Mouse (Mus musculus) heart, embryonic 15.5 days (tissue): ENCODE measurements at regions not wholly inside any gene's neighbourhood (a gene's known extent, or its start where the extent isn't known, plus 50 kb on each side); places are given as distances from the start of the nearest gene placed in this dataset.

Experiments used
- ATAC-seq: fragments of 200-750 bp; cut with Nextera tagmentation; replicated peaks from 2 replicates; pipeline ENCODE4 v1.8.0; 2017; ENCODE audit warnings: low read depth, moderate TSS enrichment; ENCODE audit not compliant: insufficient number of reproducible peaks, insufficient read depth, low FRiP score
- H3K27ac ChIP-seq: fragments of 300-500 bp; sonication (generic); 2 replicates; pipeline ENCODE4 v1.5.1; 2015; ENCODE audit warnings: mild to moderate bottlenecking, inconsistent platforms
- H3K27me3 ChIP-seq: fragments of 300-500 bp; sonication (generic); 2 replicates; pipeline ENCODE4 v1.6.1; 2015; ENCODE audit warnings: inconsistent platforms
- H3K36me3 ChIP-seq: fragments of 300-500 bp; sonication (generic); 2 replicates; pipeline ENCODE4 v1.6.1; 2015; ENCODE audit warnings: mild to moderate bottlenecking, inconsistent platforms
- H3K4me1 ChIP-seq: fragments of 300-500 bp; sonication (generic); replicated peaks from 2 replicates; pipeline ENCODE4 v1.6.1; 2015; ENCODE audit warnings: inconsistent platforms
- H3K4me2 ChIP-seq: fragments of 300-500 bp; sonication (generic); 2 replicates; pipeline ENCODE4 v1.6.1; 2015; ENCODE audit warnings: inconsistent platforms, mild to moderate bottlenecking, moderate library complexity
- H3K4me3 ChIP-seq: fragments of 300-500 bp; sonication (generic); 2 replicates; pipeline ENCODE4 v1.5.1; 2015; ENCODE audit warnings: mild to moderate bottlenecking, inconsistent platforms
- H3K9ac ChIP-seq: fragments of 300-500 bp; sonication (generic); 2 replicates; pipeline ENCODE4 v1.6.1; 2015; ENCODE audit warnings: mild to moderate bottlenecking, inconsistent platforms
- H3K9me3 ChIP-seq: fragments of 300-500 bp; sonication (generic); replicated peaks from 2 replicates; pipeline ENCODE4 v1.6.1; 2016; ENCODE audit warnings: inconsistent platforms
- WGBS: fragments of 180-500 bp; shearing (Covaris S2); methylation state at CpG from one replicate; pipeline ENCODE4 v1.1.7; 2015; ENCODE audit warnings: mixed read lengths; 5-methylcytosine and 5-hydroxymethylcytosine counted together

GRCm38 (mm10) chr10:9231751-9232150, 345.9 kb upstream of the Sash1 start:
- Histone ChIP-seq H3K36me3 (no peaks in the 10 kb centered on the region), H3K27me3 (no peaks in the 10 kb centered on the region), H3K9me3 (no peaks in the 10 kb centered on the region), H3K4me3 (no peak overlapping the region), H3K9ac (no peak overlapping the region), H3K4me1 (no peaks in the 10 kb centered on the region), H3K27ac (no peak overlapping the region), H3K4me2 (no peak overlapping the region)
- no peak for ATAC-seq
- WGBS: 84% methylated on average over 3 of the region's 3 CpGs

- Histone ChIP-seq H3K4me3 (no peak overlapping the region), H3K4me2 (no peak overlapping the region), H3K27ac (no peak overlapping the region), H3K9ac (no peak overlapping the region), H3K4me1 (no peaks in the 10 kb centered on the region), H3K9me3 (no peaks in the 10 kb centered on the region), H3K36me3 (no peaks in the 10 kb centered on the region), H3K27me3 (no peaks in the 10 kb centered on the region)
- no peak for ATAC-seq
- 91% methylated on average over 11 of the region's 11 CpGs for WGBS
These were observed 343.2 kb upstream of the Sash1 start for GRCm38 (mm10) chr10:9229116-9229515.

GRCm38 (mm10) chr10:9227361-9227760, 341.5 kb upstream of the Sash1 start:
- Histone ChIP-seq H3K9ac (no peak overlapping the region), H3K4me3 (no peak overlapping the region), H3K4me1 (no peaks in the 10 kb centered on the region), H3K36me3 (no peaks in the 10 kb centered on the region), H3K27ac (no peak overlapping the region), H3K27me3 (no peaks in the 10 kb centered on the region), H3K9me3 (no peaks in the 10 kb centered on the region), H3K4me2 (no peak overlapping the region)
- 11% methylated on average over 1 of the region's 1 CpGs for WGBS
- ATAC-seq: no peak

GRCm38 (mm10) chr10:9210646-9211045, 324.8 kb upstream of the Sash1 start:
- Histone ChIP-seq H3K4me3 (no peak overlapping the region), H3K36me3 (no peaks in the 10 kb centered on the region), H3K27ac (peak overlapping the region; percentile 65), H3K9ac (no peak overlapping the region), H3K4me2 (no peak overlapping the region), H3K4me1 (0 out of 2 replicates have a peak, but pooled peaks cover 3% of the 10 kb centered on the region), H3K9me3 (no peaks in the 10 kb centered on the region), H3K27me3 (no peaks in the 10 kb centered on the region)
- WGBS: 13% methylated on average over 2 of the region's 2 CpGs
- no peak; the same call in 1 of the 2 replicates for ATAC-seq

- Histone ChIP-seq H3K4me2 (no peak overlapping the region), H3K9ac (no peak overlapping the region), H3K9me3 (no peaks in the 10 kb centered on the region), H3K36me3 (no peaks in the 10 kb centered on the region), H3K4me1 (0 out of 2 replicates have a peak, but pooled peaks cover 3% of the 10 kb centered on the region), H3K4me3 (no peak overlapping the region), H3K27ac (no peak overlapping the region), H3K27me3 (no peaks in the 10 kb centered on the region)
- WGBS: 79% methylated on average over 8 of the region's 8 CpGs
- ATAC-seq: no peak
These were observed 318.2 kb upstream of the Sash1 start for GRCm38 (mm10) chr10:9204096-9204495.

- no peak overlapping the region for H3K4me2 ChIP-seq
- no peak overlapping the region for H3K9ac ChIP-seq
- no peak for ATAC-seq
- no peak overlapping the region for H3K27ac ChIP-seq
- no peaks in the 10 kb centered on the region for H3K27me3 ChIP-seq
- H3K4me3 ChIP-seq: no peak overlapping the region
- H3K36me3 ChIP-seq: no peaks in the 10 kb centered on the region
- WGBS: 83% methylated on average over 6 of the region's 6 CpGs
- H3K9me3 ChIP-seq: no peaks in the 10 kb centered on the region
- 0 out of 2 replicates have a peak, but pooled peaks cover 3% of the 10 kb centered on the region for H3K4me1 ChIP-seq
These were observed 317.5 kb upstream of the Sash1 start for GRCm38 (mm10) chr10:9203323-9203722.

- 70% methylated on average over 1 of the region's 1 CpGs for WGBS
- H3K4me3 ChIP-seq: no peak overlapping the region
- no peaks in the 10 kb centered on the region for H3K9me3 ChIP-seq
- H3K27ac ChIP-seq: no peak overlapping the region
- no peaks in the 10 kb centered on the region for H3K27me3 ChIP-seq
- H3K4me1 ChIP-seq: 0 out of 2 replicates have a peak, but pooled peaks cover 3% of the 10 kb centered on the region
- no peak for ATAC-seq
- no peaks in the 10 kb centered on the region for H3K36me3 ChIP-seq
- no peak overlapping the region for H3K9ac ChIP-seq
- no peak overlapping the region for H3K4me2 ChIP-seq
These were observed 317.1 kb upstream of the Sash1 start for GRCm38 (mm10) chr10:9202922-9203321.

- Histone ChIP-seq H3K4me2 (no peak overlapping the region), H3K9ac (no peak overlapping the region), H3K36me3 (no peaks in the 10 kb centered on the region), H3K27ac (no peak overlapping the region), H3K27me3 (no peaks in the 10 kb centered on the region), H3K9me3 (no peaks in the 10 kb centered on the region), H3K4me1 (no peaks in the 10 kb centered on the region), H3K4me3 (no peak overlapping the region)
- ATAC-seq: no peak
- 49% methylated on average over 3 of the region's 3 CpGs for WGBS
These were observed 289.1 kb upstream of the Sash1 start for GRCm38 (mm10) chr10:9174997-9175396.

- no peaks in the 10 kb centered on the region for H3K27me3 ChIP-seq
- no peaks in the 10 kb centered on the region for H3K4me1 ChIP-seq
- no peak overlapping the region for H3K27ac ChIP-seq
- H3K9ac ChIP-seq: no peak overlapping the region
- H3K4me2 ChIP-seq: no peak overlapping the region
- no peak for ATAC-seq
- 78% methylated on average over 2 of the region's 2 CpGs for WGBS
- no peaks in the 10 kb centered on the region for H3K36me3 ChIP-seq
- H3K9me3 ChIP-seq: no peaks in the 10 kb centered on the region
- H3K4me3 ChIP-seq: no peak overlapping the region
These were observed 287.6 kb upstream of the Sash1 start for GRCm38 (mm10) chr10:9173509-9173908.

GRCm38 (mm10) chr10:9168725-9169124, 282.9 kb upstream of the Sash1 start:
- Histone ChIP-seq H3K4me1 (no peaks in the 10 kb centered on the region), H3K4me3 (no peak overlapping the region), H3K9me3 (no peaks in the 10 kb centered on the region), H3K9ac (no peak overlapping the region), H3K27me3 (no peaks in the 10 kb centered on the region), H3K27ac (no peak overlapping the region), H3K4me2 (no peak overlapping the region), H3K36me3 (no peaks in the 10 kb centered on the region)
- WGBS: 81% methylated on average over 7 of the region's 7 CpGs
- ATAC-seq: no peak

- Histone ChIP-seq H3K4me3 (no peak overlapping the region), H3K4me1 (no peaks in the 10 kb centered on the region), H3K9ac (no peak overlapping the region), H3K36me3 (no peaks in the 10 kb centered on the region), H3K4me2 (no peak overlapping the region), H3K27ac (no peak overlapping the region), H3K27me3 (no peaks in the 10 kb centered on the region), H3K9me3 (no peaks in the 10 kb centered on the region)
- ATAC-seq: no peak
- WGBS: 82% methylated on average over 12 of the region's 12 CpGs
These were observed 280.1 kb upstream of the Sash1 start for GRCm38 (mm10) chr10:9166017-9166416.

- Histone ChIP-seq H3K9me3 (no peaks in the 10 kb centered on the region), H3K9ac (no peak overlapping the region), H3K27ac (no peak overlapping the region), H3K4me3 (no peak overlapping the region), H3K36me3 (no peaks in the 10 kb centered on the region), H3K4me2 (no peak overlapping the region), H3K27me3 (no peaks in the 10 kb centered on the region), H3K4me1 (no peaks in the 10 kb centered on the region)
- no peak for ATAC-seq
- 80% methylated on average over 12 of the region's 12 CpGs for WGBS
These were observed 279.7 kb upstream of the Sash1 start for GRCm38 (mm10) chr10:9165598-9165997.
